Mouse (Mus musculus) neural tube, embryonic 14.5 days (tissue): ENCODE results near the gene Sec16a. TPM values are rescaled to one million over a fixed set of nuclear protein-coding genes. Genes with fewer than 3 reads are reported as not detected.
A peak's percentile ranks its signal among the peaks of the same experiment; 100 is the strongest.

Experiments
- ATAC-seq: fragments of 200-750 bp; cut with Nextera tagmentation; 2 replicates; pipeline ENCODE4 v1.8.0; 2017; ENCODE audit warnings: low read depth, mild to moderate bottlenecking, moderate TSS enrichment, moderate library complexity
- H3K27ac ChIP-seq: fragments of 300-500 bp; sonication (generic); 2 replicates; pipeline ENCODE4 v1.5.1; 2014; ENCODE audit warnings: low read depth, mild to moderate bottlenecking, control low read depth, low read length, moderate library complexity, mixed read lengths
- H3K27me3 ChIP-seq: fragments of 300-500 bp; sonication (generic); 2 replicates; pipeline ENCODE4 v1.6.1; 2014; ENCODE audit warnings: low read length; ENCODE audit not compliant: control insufficient read depth, insufficient read depth
- H3K36me3 ChIP-seq: fragments of 300-500 bp; sonication (generic); 2 replicates; pipeline ENCODE4 v1.6.1; 2014; ENCODE audit warnings: low read length, mixed read lengths; ENCODE audit not compliant: control insufficient read depth, insufficient read depth
- H3K4me1 ChIP-seq: fragments of 300-500 bp; sonication (generic); 2 replicates; pipeline ENCODE4 v1.6.1; 2014; ENCODE audit warnings: low read length; ENCODE audit not compliant: control insufficient read depth, insufficient read depth
- H3K4me2 ChIP-seq: fragments of 300-500 bp; sonication (generic); 2 replicates; pipeline ENCODE4 v1.6.1; 2014; ENCODE audit warnings: mild to moderate bottlenecking, low read depth, low read length, control low read depth
- H3K4me3 ChIP-seq: fragments of 300-500 bp; sonication (generic); 2 replicates; pipeline ENCODE4 v1.5.1; 2014; ENCODE audit warnings: low read depth, low read length, control low read depth, mixed read lengths
- H3K9ac ChIP-seq: fragments of 300-500 bp; sonication (generic); replicated peaks from 2 replicates; pipeline ENCODE4 v1.6.1; 2014; ENCODE audit warnings: low read depth, mild to moderate bottlenecking, control low read depth, low read length, mixed read lengths
- H3K9me3 ChIP-seq: fragments of 300-500 bp; sonication (generic); 2 replicates; pipeline ENCODE4 v1.6.1; 2016; ENCODE audit warnings: low read length; ENCODE audit not compliant: control insufficient read depth
- WGBS: fragments of 180-500 bp; shearing (Covaris S2); extraction: QIAGEN DNeasy Blood & Tissue Kit; methylation state at CpG from one replicate; pipeline ENCODE4 v1.1.7; 2014; 5-methylcytosine and 5-hydroxymethylcytosine counted together
- polyA plus RNA-seq: library from polyadenylated mRNA; unstranded; fragments of >200 nt; fragmentation: Nextera tagmentation; extraction: Ambion mirVana; gene quantifications from 2 replicates; pipeline ENCODE4 v1.2.1, GENCODE M21; 2014

Gene Sec16a
- polyA plus RNA-seq, 1 experiment from 2014 or later = 27.2 TPM

GRCm38 (mm10) chr2:26462980-26463379 is 18.0 kb upstream of the Sec16a start:
- H3K4me2 ChIP-seq = no peak overlapping the region
- no peak overlapping the region for H3K27ac ChIP-seq
- peaks cover 23% of the 10 kb centered on the region for H3K36me3 ChIP-seq

GRCm38 (mm10) chr2:26461667-26462066 is 16.7 kb upstream of the Sec16a start:
- H3K27ac ChIP-seq = no peak overlapping the region
- no peak overlapping the region for H3K4me2 ChIP-seq
- WGBS = 95% methylated on average over 5 of the region's 5 CpGs
- no peak overlapping the region for H3K4me3 ChIP-seq
- no peaks in the 10 kb centered on the region for H3K27me3 ChIP-seq
- H3K9ac ChIP-seq = no peak overlapping the region
- peaks cover 23% of the 10 kb centered on the region for H3K36me3 ChIP-seq
- H3K9me3 ChIP-seq = no peaks in the 10 kb centered on the region
- ATAC-seq = no peak
- H3K4me1 ChIP-seq = no peaks in the 10 kb centered on the region

More at GRCm38 (mm10) chr2:26462980-26463379, 18.0 kb upstream of the Sec16a start:
- no peak overlapping the region for H3K4me3 ChIP-seq
- H3K27me3 ChIP-seq = no peaks in the 10 kb centered on the region
- no peak for ATAC-seq
- no peaks in the 10 kb centered on the region for H3K4me1 ChIP-seq
- WGBS = 88% methylated on average over 3 of the region's 3 CpGs
- no peaks in the 10 kb centered on the region for H3K9me3 ChIP-seq
- H3K9ac ChIP-seq = no peak overlapping the region

- H3K36me3 ChIP-seq = peaks cover 23% of the 10 kb centered on the region
- no peak for ATAC-seq
- H3K4me2 ChIP-seq = no peak overlapping the region
- 90% methylated on average over 13 of the region's 13 CpGs for WGBS
- no peaks in the 10 kb centered on the region for H3K4me1 ChIP-seq
- H3K9ac ChIP-seq = no peak overlapping the region
- H3K4me3 ChIP-seq = no peak overlapping the region
- H3K27me3 ChIP-seq = no peaks in the 10 kb centered on the region
- no peaks in the 10 kb centered on the region for H3K9me3 ChIP-seq
- H3K27ac ChIP-seq = no peak overlapping the region
Measured at GRCm38 (mm10) chr2:26460837-26461236, 15.8 kb upstream of the Sec16a start.

GRCm38 (mm10) chr2:26460097-26460646 is 15.2 kb upstream of the Sec16a start:
- Histone ChIP-seq H3K9me3 (no peaks in the 10 kb centered on the region), H3K36me3 (peaks cover 23% of the 10 kb centered on the region), H3K4me2 (no peak overlapping the region), H3K4me1 (no peaks in the 10 kb centered on the region), H3K4me3 (no peak overlapping the region), H3K9ac (0 out of 2 replicates have a peak overlapping the region, but pooled peaks have one; percentile 3), H3K27ac (no peak overlapping the region), H3K27me3 (no peaks in the 10 kb centered on the region)
- 0 out of 2 replicates have a peak, but pooled peaks have one; percentile 36 for ATAC-seq
- 84% methylated on average over 16 of the region's 16 CpGs for WGBS

GRCm38 (mm10) chr2:26459478-26459877 is 14.5 kb upstream of the Sec16a start:
- 44% methylated on average over 5 of the region's 6 CpGs for WGBS

GRCm38 (mm10) chr2:26458402-26459124 is 13.5 kb upstream of the Sec16a start:
- peaks cover 19% of the 10 kb centered on the region for H3K36me3 ChIP-seq
- ATAC-seq = no peak

More at GRCm38 (mm10) chr2:26459478-26459877, 14.5 kb upstream of the Sec16a start:
- no peak overlapping the region for H3K27ac ChIP-seq
- no peak overlapping the region for H3K4me3 ChIP-seq
- no peak overlapping the region for H3K9ac ChIP-seq
- peaks cover 23% of the 10 kb centered on the region for H3K36me3 ChIP-seq
- H3K4me1 ChIP-seq = no peaks in the 10 kb centered on the region
- H3K27me3 ChIP-seq = no peaks in the 10 kb centered on the region
- no peaks in the 10 kb centered on the region for H3K9me3 ChIP-seq
- ATAC-seq = 0 out of 2 replicates have a peak, but pooled peaks have one; percentile 31
- H3K4me2 ChIP-seq = no peak overlapping the region

GRCm38 (mm10) chr2:26449121-26450060 is 4.4 kb upstream of the Sec16a start:
- no peak overlapping the region for H3K4me2 ChIP-seq
- H3K27me3 ChIP-seq = no peaks in the 10 kb centered on the region
- no peaks in the 10 kb centered on the region for H3K36me3 ChIP-seq
- H3K4me3 ChIP-seq = no peak overlapping the region
- peaks cover 13% of the 10 kb centered on the region for H3K4me1 ChIP-seq
- no peak for ATAC-seq
- WGBS = 17% methylated on average over 5 of the region's 5 CpGs
- H3K27ac ChIP-seq = no peak overlapping the region
- H3K9ac ChIP-seq = no peak overlapping the region
- H3K9me3 ChIP-seq = no peaks in the 10 kb centered on the region

More at GRCm38 (mm10) chr2:26458402-26459124, 13.5 kb upstream of the Sec16a start:
- H3K4me1 ChIP-seq = no peaks in the 10 kb centered on the region
- no peak overlapping the region for H3K27ac ChIP-seq
- no peak overlapping the region for H3K4me3 ChIP-seq
- H3K9ac ChIP-seq = no peak overlapping the region
- H3K9me3 ChIP-seq = no peaks in the 10 kb centered on the region
- H3K27me3 ChIP-seq = no peaks in the 10 kb centered on the region
- no peak overlapping the region for H3K4me2 ChIP-seq
- 43% methylated on average over 7 of the region's 7 CpGs for WGBS

GRCm38 (mm10) chr2:26447451-26447850 is 2.4 kb upstream of the Sec16a start:
- Histone ChIP-seq H3K36me3 (no peaks in the 10 kb centered on the region), H3K4me3 (no peak overlapping the region), H3K27me3 (no peaks in the 10 kb centered on the region), H3K9ac (no peak overlapping the region), H3K27ac (no peak overlapping the region), H3K4me2 (peak overlapping the region; percentile 91; the same call in 1 of the 2 replicates), H3K9me3 (no peaks in the 10 kb centered on the region), H3K4me1 (peaks cover 22% of the 10 kb centered on the region)
- 89% methylated on average over 1 of the region's 1 CpGs for WGBS
- no peak for ATAC-seq
